Mouse (Mus musculus) spleen, adult 18-20 months (tissue): ENCODE measurements around the gene Chd3.
"Not testable (repeated sequence)": the region's sequence is repeated elsewhere in the genome, so short reads cannot be mapped to it uniquely, and the experiment has no call there.

ENCODE experiments used
- DNase-seq, 2 experiments: peaks; one replicate each; pipeline ENCODE4 v3.0.0; 2022; ENCODE audit warnings: mixed read lengths in 2 of 2

Chd3 gene

DNA sequence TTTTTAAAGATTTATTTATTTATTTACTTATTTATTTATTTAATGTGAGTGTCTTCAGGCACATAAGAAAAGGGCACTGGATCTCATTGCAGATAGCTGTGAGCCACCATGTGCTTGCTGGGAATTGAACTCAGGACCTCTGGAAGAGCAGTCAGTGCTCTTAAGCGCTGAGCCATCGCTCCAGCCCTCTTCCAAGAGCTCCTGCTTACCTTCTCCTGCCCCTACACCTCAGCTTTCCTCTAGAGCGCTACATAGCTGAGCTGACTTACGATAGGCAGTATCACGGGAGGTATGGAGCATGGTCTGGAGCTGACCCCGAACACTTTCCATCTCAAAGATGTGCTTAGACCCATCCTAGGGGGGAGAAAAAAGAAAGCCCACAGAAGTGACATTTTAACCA lies 47.6 kb downstream of the Chd3 start:
- DNase-seq: no peak

DNA sequence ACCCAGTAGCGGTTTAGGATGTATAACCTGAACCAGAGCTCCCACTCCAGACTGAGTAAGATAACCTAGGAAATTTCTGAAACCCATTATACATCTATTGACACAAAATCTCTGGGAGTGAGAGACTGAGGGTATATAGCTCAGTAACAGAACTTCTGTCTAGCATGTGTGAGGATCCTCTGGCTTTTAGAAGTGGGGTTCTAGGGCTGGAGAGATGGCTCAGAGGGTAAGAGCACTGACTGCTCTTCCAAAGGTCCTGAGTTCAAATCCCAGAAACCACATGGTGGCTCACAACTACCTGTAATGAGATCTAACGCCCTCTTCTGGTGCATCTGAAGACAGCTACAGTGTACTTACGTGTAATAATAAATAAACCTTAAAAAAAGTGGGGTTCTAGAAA lies 51.2 kb downstream of the Chd3 start:
- not testable (repeated sequence) for DNase-seq

DNA sequence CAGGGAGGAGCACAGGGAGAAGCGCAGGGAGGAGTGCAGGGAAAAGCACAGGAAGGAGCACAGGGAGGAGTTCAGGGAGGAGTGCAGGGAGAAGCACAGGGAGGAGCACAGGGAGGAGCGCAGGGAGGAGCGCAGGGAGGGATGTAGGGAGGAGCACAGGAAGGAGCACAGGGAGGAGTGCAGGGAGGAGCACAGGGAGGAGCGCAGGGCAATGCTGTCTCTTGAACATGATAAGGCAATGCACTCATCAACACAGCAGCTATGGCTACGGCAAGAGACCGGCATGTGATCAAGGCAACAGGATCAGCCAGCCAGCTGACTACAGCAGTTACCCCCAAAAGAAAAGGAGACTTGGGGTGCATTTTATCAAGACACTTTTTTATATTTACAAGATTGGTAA lies 52.8 kb downstream of the Chd3 start:
- DNase-seq: no peak

DNA sequence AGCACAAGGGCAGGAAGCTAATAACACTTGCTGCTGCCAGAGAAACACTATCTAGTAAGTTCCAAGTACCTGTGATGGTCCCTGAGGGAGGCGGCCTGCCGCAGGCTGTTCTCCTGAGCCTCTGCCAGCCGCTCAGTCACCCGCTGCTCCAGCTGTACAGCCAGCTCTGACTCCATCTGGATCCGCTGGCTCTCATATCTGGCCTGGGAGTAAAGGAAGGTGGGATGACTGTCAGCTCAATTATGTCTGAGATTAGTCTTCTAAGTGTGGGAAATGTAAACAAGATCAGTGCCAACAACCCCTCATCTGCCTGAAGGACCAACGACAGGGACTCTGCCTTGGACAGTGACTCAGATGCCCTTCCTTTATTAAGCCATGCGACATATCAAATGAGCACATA lies 57.9 kb downstream of the Chd3 start:
- DNase-seq: no peak

DNA sequence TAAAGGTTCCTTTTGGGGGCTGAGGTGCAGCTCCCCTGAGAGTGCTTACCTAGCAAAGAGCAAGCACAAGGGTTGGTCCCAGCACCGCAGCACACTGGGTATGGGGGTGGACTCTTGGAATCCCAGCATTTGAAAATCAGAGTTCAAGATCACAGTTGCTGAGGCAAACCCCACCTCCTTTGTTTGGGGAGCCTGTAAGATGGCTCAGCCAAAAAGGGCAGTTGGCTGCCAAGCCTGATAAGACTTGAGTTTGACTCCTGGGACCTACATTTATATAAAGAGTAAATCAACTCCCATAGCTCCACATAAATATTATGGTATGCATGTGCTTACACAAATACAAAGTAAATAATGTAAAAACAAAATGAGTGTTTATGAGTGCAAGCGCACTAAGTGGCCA lies 63.2 kb downstream of the Chd3 start:
- DNase-seq: no peak

DNA sequence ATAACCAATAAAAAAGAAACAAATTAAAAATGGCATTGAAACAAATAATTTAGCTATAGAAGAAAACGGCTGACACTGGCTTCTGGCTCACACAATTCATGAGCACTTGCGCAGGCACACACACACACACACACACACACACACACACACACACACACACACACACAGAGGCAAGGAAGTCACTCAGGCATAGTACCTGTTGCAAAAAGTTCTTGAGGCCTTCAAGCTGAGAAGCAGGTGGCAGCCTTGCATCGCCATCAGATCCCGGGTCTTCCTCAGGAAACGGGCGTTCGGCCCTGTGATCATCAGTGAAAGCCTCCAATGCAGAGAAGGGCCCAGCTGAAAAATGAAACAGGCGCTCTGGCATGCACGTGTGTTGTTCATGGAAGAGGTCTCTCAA lies 63.9 kb downstream of the Chd3 start:
- DNase-seq: peak; percentile 47 to 59

DNA sequence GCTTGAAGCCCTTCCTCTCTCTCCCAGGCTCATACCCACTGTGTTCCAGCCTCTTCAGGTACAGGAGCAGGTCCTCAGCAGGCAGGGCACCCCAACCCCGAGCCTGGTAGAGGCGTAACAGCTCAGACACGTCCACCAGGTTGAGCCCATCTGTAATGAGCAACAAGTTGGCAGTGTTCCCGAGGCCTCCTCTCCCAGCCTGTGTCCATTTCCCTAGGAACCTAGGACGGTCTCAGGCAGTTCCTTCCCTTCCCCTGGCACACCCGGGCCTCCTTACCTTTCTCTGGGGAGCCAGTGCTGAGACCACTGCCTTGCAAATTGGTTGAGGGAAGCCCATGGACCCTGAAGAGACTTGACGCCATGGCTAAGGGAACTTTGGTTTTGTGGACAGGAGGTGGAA lies 66.4 kb downstream of the Chd3 start:
- DNase-seq: no peak

DNA sequence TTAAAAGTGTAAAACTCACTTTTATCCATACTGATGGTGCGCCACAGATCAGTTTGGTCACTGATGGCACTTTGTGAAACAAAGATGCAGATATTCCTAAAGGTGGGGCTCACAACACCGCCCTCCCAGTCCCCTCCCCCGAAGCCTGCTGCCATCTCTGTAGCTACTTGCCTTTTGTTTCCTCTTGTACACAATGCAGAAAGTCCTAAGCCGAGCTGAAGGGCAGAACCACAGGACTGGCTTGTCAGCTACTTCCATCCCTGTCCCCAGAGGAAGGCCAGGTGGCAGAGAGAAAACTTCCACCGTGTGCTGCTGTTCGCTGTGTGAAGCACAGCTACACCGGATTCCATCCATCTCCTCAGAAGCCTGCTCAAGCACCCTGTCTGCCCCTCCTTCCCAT lies 71.0 kb downstream of the Chd3 start:
- no peak for DNase-seq

DNA sequence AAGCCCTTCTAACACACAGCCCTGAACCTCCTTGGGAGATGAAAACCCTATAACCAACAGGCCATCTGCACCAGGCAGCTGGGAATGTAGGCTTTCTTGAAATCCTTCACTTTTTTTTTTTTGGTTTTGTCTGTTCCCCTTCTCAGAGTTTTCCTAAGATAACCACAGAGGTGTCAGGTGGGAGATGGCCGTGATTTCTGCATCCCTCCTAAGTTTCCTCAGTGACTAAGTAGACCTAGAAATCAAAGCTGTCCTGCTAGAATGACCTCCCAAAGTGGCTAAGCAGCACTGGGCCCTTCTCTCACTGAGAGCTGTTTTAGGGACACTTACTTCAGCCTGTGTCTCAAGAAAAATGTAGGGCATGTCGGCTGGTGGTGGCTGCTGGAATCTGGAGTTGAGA lies 71.4 kb downstream of the Chd3 start:
- DNase-seq: no peak

DNA sequence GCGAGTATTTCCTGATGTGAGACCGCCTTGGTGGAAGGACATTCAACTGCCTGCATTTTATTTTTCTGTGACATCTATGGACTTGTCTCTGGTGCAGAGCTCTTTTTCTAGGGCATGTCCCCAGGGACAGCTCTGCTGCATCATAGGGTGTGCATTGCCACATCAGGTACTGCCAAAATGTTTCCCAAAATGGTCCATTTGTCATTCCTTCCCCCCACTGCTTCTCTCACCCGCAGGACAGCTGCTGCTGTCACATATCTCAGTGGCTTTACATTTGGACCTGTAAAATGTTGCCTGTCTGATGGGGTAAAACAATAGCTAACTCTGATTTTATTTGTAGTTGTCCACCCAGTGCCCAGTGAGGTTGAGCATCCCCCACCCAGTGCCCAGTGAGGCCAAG lies 73.9 kb downstream of the Chd3 start:
- no peak for DNase-seq
